ENCODE assay signal across 22 mouse cellular contexts in the genomic region with DNA sequence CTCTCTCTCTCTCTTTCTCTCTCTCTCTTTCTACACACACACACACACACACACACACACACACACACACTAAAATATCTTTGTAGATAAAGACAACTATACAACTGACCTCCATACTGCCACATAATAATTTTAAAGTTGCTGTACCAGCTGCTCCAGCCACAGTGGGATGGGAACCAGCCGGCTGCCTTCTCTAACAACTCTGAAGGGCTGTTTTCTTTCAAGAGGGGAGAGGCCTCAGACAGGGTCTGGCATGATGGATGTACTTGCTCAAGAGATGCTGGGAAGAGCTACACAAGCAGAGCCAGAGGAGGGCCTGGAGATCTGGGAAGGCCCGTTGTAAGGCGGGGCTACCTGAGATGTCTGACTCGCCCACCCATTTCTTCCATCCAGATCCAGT.
A peak's percentile ranks its signal among the peaks of the same experiment; 100 is the strongest.
DNase-seq lines count a peak whose midpoint lies in the region; ATAC-seq and TF ChIP-seq lines count a peak whose summit lies in the region.
"Had no signal": no experiment of that assay in that cellular context is flagged by ENCODE, and none has a peak within 500 bp of the region (broad histone marks: within the 10 kb centered on the region; RNA-seq: fewer than 3 reads in every experiment).

No protein-coding gene starts in this region.

- H3K27ac ChIP-seq in intestine, embryonic 14.5 days (ENCODE audit: low read depth), result 0 out of 2 replicates have a peak overlapping the region, but pooled peaks have one; percentile 16
- H3K27ac ChIP-seq in intestine, postnatal 0 days (ENCODE audit: low read depth, low read length), result no peak overlapping the region
- H3K27ac ChIP-seq in lung, embryonic 16.5 days (ENCODE audit: low read length), result no peak overlapping the region
- H3K27ac ChIP-seq: embryonic facial prominence, embryonic 13.5 days; forebrain, embryonic 12.5 days; forebrain, embryonic 15.5 days; hindbrain, embryonic 12.5 days; hindbrain, embryonic 15.5 days had no signal

- peaks cover 11% of the 10 kb centered on the region for H3K4me1 ChIP-seq in intestine, embryonic 14.5 days (replicated peaks; ENCODE audit: control insufficient read depth, insufficient read depth, low read length)
- no peaks in the 10 kb centered on the region for H3K4me1 ChIP-seq in intestine, postnatal 0 days (replicated peaks; ENCODE audit: control insufficient read depth, insufficient read depth, low read length)
- H3K4me1 ChIP-seq in lung, embryonic 16.5 days (replicated peaks; ENCODE audit: control insufficient read depth, insufficient read depth, low read length), result no peaks in the 10 kb centered on the region
- H3K4me1 ChIP-seq: hindbrain, embryonic 15.5 days had no signal

- TF ChIP-seq CTCF in intestine, postnatal 0 days (IDR thresholded peaks at IDR 0.05; ENCODE audit: low read depth), result no peak

- no peaks in the 10 kb centered on the region for H3K27me3 ChIP-seq in intestine, embryonic 14.5 days (replicated peaks; ENCODE audit: control insufficient read depth, insufficient read depth, low read length)
- H3K27me3 ChIP-seq in intestine, postnatal 0 days (replicated peaks; ENCODE audit: control insufficient read depth, insufficient read depth, low read length), result no peaks in the 10 kb centered on the region
- H3K27me3 ChIP-seq in lung, embryonic 16.5 days (ENCODE audit: control insufficient read depth, insufficient read depth, low read depth, low read length), result no peaks in the 10 kb centered on the region
- H3K27me3 ChIP-seq: embryonic facial prominence, embryonic 13.5 days; forebrain, embryonic 12.5 days; forebrain, embryonic 15.5 days; hindbrain, embryonic 15.5 days; Patski had no signal

- DNase-seq in embryo, embryonic 11 days, result peak; percentile 14
- no peak for DNase-seq in embryo, embryonic 9.5 days (ENCODE audit: extremely low spot score)
- DNase-seq in intestine, embryonic 14.5 days (ENCODE audit: low spot score), result no peak
- no peak for DNase-seq in lung, postnatal 25 days (ENCODE audit: low spot score)
- no peak for DNase-seq in kidney, postnatal 4 days
- DNase-seq: adrenal gland, adult 2 months; adrenal gland, postnatal 14 days; cerebellum, adult 11 months; cerebellum, adult 2 months; cerebellum, adult 9-11 months; cerebellum, postnatal 25 days; gastrocnemius, postnatal 25 days had no signal

- no peaks in the 10 kb centered on the region for H3K36me3 ChIP-seq in intestine, embryonic 14.5 days (ENCODE audit: control insufficient read depth, insufficient read depth, low read length)
- H3K36me3 ChIP-seq in intestine, postnatal 0 days (ENCODE audit: control insufficient read depth, insufficient read depth), result no peaks in the 10 kb centered on the region
- no peaks in the 10 kb centered on the region for H3K36me3 ChIP-seq in lung, embryonic 16.5 days (ENCODE audit: control insufficient read depth, insufficient read depth, low read length)
- H3K36me3 ChIP-seq: embryonic facial prominence, embryonic 13.5 days; forebrain, embryonic 12.5 days; forebrain, embryonic 15.5 days; hindbrain, embryonic 12.5 days; hindbrain, embryonic 15.5 days had no signal

- no peak overlapping the region for H3K4me2 ChIP-seq in intestine, embryonic 14.5 days (ENCODE audit: low read length)
- no peak overlapping the region for H3K4me2 ChIP-seq in intestine, postnatal 0 days (replicated peaks; ENCODE audit: low read depth)
- H3K4me2 ChIP-seq in lung, embryonic 16.5 days (ENCODE audit: low read depth, low read length), result no peak overlapping the region
- H3K4me2 ChIP-seq: embryonic facial prominence, embryonic 13.5 days; forebrain, embryonic 12.5 days; forebrain, embryonic 15.5 days; heart, embryonic 11.5 days; hindbrain, embryonic 12.5 days; hindbrain, embryonic 15.5 days had no signal

- no peaks in the 10 kb centered on the region for H3K9me3 ChIP-seq in intestine, embryonic 14.5 days (ENCODE audit: control insufficient read depth, low read length)
- no peaks in the 10 kb centered on the region for H3K9me3 ChIP-seq in intestine, postnatal 0 days (ENCODE audit: control insufficient read depth)
- H3K9me3 ChIP-seq in lung, embryonic 16.5 days (ENCODE audit: control insufficient read depth, low read length), result no peaks in the 10 kb centered on the region
- H3K9me3 ChIP-seq: embryonic facial prominence, embryonic 13.5 days; forebrain, embryonic 12.5 days; forebrain, embryonic 15.5 days; hindbrain, embryonic 12.5 days; hindbrain, embryonic 15.5 days had no signal

- 30% methylated on average over 4 of the region's 4 CpGs for WGBS in intestine, embryonic 14.5 days
- 57% methylated on average over 4 of the region's 4 CpGs for WGBS in intestine, postnatal 0 days
- WGBS in lung, embryonic 16.5 days, result 58% methylated on average over 4 of the region's 4 CpGs

- H3K4me3 ChIP-seq in intestine, embryonic 14.5 days (ENCODE audit: low read depth, low read length), result no peak overlapping the region
- no peak overlapping the region for H3K4me3 ChIP-seq in intestine, postnatal 0 days (ENCODE audit: low read depth, low read length)
- no peak overlapping the region for H3K4me3 ChIP-seq in lung, embryonic 16.5 days (ENCODE audit: low read length)
- H3K4me3 ChIP-seq: embryonic facial prominence, embryonic 13.5 days; erythroblast, embryonic 14.5 days; forebrain, embryonic 12.5 days; forebrain, embryonic 15.5 days; hindbrain, embryonic 12.5 days; hindbrain, embryonic 15.5 days had no signal

- H3K9ac ChIP-seq in intestine, embryonic 14.5 days (ENCODE audit: low read length), result no peak overlapping the region
- H3K9ac ChIP-seq in intestine, postnatal 0 days (ENCODE audit: low read depth, low read length), result no peak overlapping the region
- H3K9ac ChIP-seq in lung, embryonic 16.5 days (ENCODE audit: low read length), result no peak overlapping the region
- H3K9ac ChIP-seq: embryonic facial prominence, embryonic 13.5 days; forebrain, embryonic 12.5 days; forebrain, embryonic 15.5 days; hindbrain, embryonic 12.5 days; hindbrain, embryonic 15.5 days had no signal

- ATAC-seq in intestine, embryonic 14.5 days (replicated peaks; ENCODE audit: low FRiP score, low TSS enrichment, low read depth), result no peak
- ATAC-seq in intestine, postnatal 0 days, result no peak
- peak; percentile 71 for ATAC-seq in lung, embryonic 16.5 days (ENCODE audit: low read depth)
- ATAC-seq: forebrain, embryonic 15.5 days; Patski had no signal
